Mouse (Mus musculus) layer of hippocampus, postnatal 36 days (tissue): ENCODE results near the gene Rap1gap. TPM values are rescaled to one million over a fixed set of nuclear protein-coding genes. Genes with fewer than 3 reads are reported as not detected.

Source experiments
- DNase-seq, 2 experiments: peaks; one replicate each; pipeline ENCODE4 v3.0.0; 2022
- total RNA-seq, 2 experiments: library from RNA; stranded (reverse); gene quantifications; 2 replicates each; pipeline ENCODE4 v1.2.3; 2021

Gene Rap1gap
- total RNA-seq, 2 experiments from 2014 or later = 273 to 281 TPM

- DNase-seq = no peak
Measured at GRCm38 (mm10) chr4:137663491-137663890, 1.0 kb upstream of the Rap1gap start.

GRCm38 (mm10) chr4:137664980-137665675, 602 bp downstream of the Rap1gap start:
- DNase-seq = peak in 1 of 2 experiments; percentile 57

GRCm38 (mm10) chr4:137665791-137666190, 1.3 kb downstream of the Rap1gap start:
- no peak for DNase-seq

- DNase-seq = no peak
Measured at GRCm38 (mm10) chr4:137666283-137666957, 1.9 kb downstream of the Rap1gap start.

GRCm38 (mm10) chr4:137666958-137667345, 2.4 kb downstream of the Rap1gap start:
- no peak for DNase-seq

GRCm38 (mm10) chr4:137667747-137668146, 3.2 kb downstream of the Rap1gap start:
- DNase-seq = no peak

- no peak for DNase-seq
Measured at GRCm38 (mm10) chr4:137671711-137672500, 7.4 kb downstream of the Rap1gap start.

GRCm38 (mm10) chr4:137675566-137675965, 11.0 kb downstream of the Rap1gap start:
- no peak for DNase-seq

GRCm38 (mm10) chr4:137676057-137676456, 11.5 kb downstream of the Rap1gap start:
- DNase-seq = peak; percentile 79 to 80

- DNase-seq = no peak
Measured at GRCm38 (mm10) chr4:137676700-137677484, 12.4 kb downstream of the Rap1gap start.

- DNase-seq = no peak
Measured at GRCm38 (mm10) chr4:137677906-137678305, 13.4 kb downstream of the Rap1gap start.

GRCm38 (mm10) chr4:137678568-137678967, 14.0 kb downstream of the Rap1gap start:
- no peak for DNase-seq

- DNase-seq = peak in 1 of 2 experiments; percentile 63
Measured at GRCm38 (mm10) chr4:137679979-137680550, 15.5 kb downstream of the Rap1gap start.

- no peak for DNase-seq
Measured at GRCm38 (mm10) chr4:137680721-137681120, 16.2 kb downstream of the Rap1gap start.

GRCm38 (mm10) chr4:137681408-137682104, 17.0 kb downstream of the Rap1gap start:
- peak; percentile 82 to 85 for DNase-seq

GRCm38 (mm10) chr4:137682961-137683453, 18.5 kb downstream of the Rap1gap start:
- DNase-seq = no peak

- DNase-seq = no peak
Measured at GRCm38 (mm10) chr4:137684830-137685343, 20.4 kb downstream of the Rap1gap start.

GRCm38 (mm10) chr4:137686303-137686702, 21.8 kb downstream of the Rap1gap start:
- DNase-seq = no peak

- no peak for DNase-seq
Measured at GRCm38 (mm10) chr4:137687234-137687825, 22.8 kb downstream of the Rap1gap start.

- no peak for DNase-seq
Measured at GRCm38 (mm10) chr4:137692107-137692902, 27.8 kb downstream of the Rap1gap start.
